Mouse (Mus musculus) adrenal gland, postnatal 25 days (tissue): ENCODE measurements around the gene Nadsyn1. TPM values are rescaled to one million over a fixed set of nuclear protein-coding genes. Genes with fewer than 3 reads are reported as not detected.
A peak's percentile ranks its signal among the peaks of the same experiment; 100 is the strongest.

Source experiments
- DNase-seq: peaks from one replicate; pipeline ENCODE4 v3.0.0; 2021; ENCODE audit warnings: mixed read lengths
- total RNA-seq: library from RNA; stranded (reverse); gene quantifications from 2 replicates; pipeline ENCODE4 v1.2.3, GENCODE M21; 2021

Gene Nadsyn1
- total RNA-seq, 1 experiment from 2014 or later = 16.7 TPM

GRCm38 (mm10) chr7:143801195-143802065 lies 21.2 kb downstream of the Nadsyn1 start:
- no peak for DNase-seq

GRCm38 (mm10) chr7:143800770-143801169 lies 21.9 kb downstream of the Nadsyn1 start:
- no peak for DNase-seq

- DNase-seq = no peak
Observed at GRCm38 (mm10) chr7:143798783-143799182, 23.9 kb downstream of the Nadsyn1 start.

DNA sequence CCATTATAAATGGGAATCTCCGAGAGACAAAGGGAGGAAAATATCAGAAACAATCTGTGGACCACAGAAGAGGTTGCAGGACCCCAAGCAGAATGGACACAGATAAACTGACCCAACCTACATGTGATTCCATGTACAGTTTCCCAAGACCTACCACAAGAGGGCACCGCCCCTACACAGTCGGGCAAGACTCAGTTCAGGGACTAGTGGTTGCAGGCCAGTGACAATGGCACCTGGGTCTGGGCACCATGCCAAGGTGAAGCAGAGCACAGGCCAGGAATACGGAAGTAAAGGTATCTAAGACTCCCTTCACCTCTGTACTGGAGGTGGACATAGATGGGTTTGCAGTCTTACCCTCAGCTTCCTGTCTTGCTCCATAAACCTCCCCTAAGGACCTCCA lies 29.5 kb downstream of the Nadsyn1 start:
- DNase-seq = peak; percentile 51

DNA sequence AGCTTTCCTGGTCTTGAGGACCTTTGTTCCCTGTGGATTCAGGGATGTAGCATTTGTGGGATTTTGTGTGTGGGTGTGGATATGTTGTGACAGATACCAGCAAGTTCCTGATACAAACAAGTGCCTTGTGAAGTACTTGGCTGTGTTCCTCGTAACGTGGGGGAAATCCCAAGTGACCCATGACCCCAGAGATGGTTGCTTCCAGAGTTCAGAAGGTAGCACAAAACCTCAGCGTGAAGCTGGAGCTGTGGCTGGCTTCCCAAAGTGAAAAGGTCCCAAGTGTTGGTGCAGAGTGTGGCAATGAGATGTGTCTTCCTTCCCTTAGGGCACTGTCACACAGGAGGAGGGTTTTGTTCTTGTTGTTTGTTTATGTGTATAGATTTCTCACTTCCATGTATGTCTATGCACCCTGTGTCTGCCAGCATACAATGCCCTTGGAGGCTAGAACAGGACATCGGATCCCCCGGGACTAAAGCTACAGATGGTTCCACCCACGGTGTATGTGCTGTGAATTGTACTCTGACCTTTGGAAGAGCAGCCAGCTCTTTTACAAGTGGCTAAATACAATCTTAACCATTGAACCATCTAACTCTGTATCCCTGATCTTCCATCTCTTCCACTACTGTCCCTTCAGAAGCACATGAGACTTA lies 30.2 kb downstream of the Nadsyn1 start:
- no peak for DNase-seq

GRCm38 (mm10) chr7:143783996-143784829 lies 38.4 kb downstream of the Nadsyn1 start, which contains the start of gene Mrgpre:
Gene Mrgpre, minus strand, starts transcription at chr7:143784500.
- peak; percentile 65 for DNase-seq

- DNase-seq = no peak
Observed at GRCm38 (mm10) chr7:143783378-143783995, 39.2 kb downstream of the Nadsyn1 start.

- DNase-seq = no peak
Observed at GRCm38 (mm10) chr7:143777375-143777774, 45.3 kb downstream of the Nadsyn1 start.

DNA sequence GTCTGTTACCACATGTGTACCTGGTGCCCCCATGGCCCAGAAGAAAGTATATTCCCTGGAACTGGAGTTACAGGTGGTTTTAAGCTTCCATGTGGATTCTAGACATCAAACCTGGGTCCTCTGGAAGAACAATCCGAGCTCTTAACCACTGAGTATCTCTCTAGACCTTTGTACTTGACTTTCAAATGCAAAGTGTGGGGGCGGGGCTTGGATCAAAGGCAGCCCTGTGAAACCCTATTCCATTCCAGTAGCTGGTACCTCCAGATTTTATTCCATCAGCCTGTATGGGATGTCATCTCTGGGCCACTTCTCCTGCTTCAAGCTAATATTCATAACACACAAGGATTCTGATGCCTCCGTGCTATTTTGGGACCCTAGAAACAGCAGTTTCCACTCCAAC lies 46.5 kb downstream of the Nadsyn1 start:
- DNase-seq = no peak

DNA sequence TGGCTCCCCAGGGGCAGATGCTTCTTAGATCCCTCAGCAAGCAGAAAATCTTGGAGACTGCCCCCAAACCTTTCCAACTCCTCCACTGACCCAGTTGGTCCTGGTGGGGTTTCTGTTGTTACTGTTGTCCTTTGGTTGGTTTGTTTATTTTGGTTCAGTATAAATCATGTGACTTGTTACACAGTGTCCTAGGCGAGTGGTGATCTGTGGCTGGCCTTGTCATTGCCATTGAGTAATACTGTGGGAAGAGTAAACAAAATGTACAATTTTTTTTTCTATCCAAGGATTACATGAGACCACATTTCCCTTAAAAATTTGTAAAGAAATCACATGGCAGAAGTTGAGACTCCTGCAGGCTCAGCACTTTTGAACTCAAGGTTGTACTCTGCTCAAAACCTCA lies 53.2 kb downstream of the Nadsyn1 start:
- DNase-seq = no peak

GRCm38 (mm10) chr7:143768267-143768666 lies 54.4 kb downstream of the Nadsyn1 start:
- no peak for DNase-seq

GRCm38 (mm10) chr7:143766893-143767292 lies 55.8 kb downstream of the Nadsyn1 start, which contains the start of gene Mrgprg:
Gene Mrgprg, minus strand, starts transcription at chr7:143766993.
- DNase-seq = no peak

GRCm38 (mm10) chr7:143764876-143765530 lies 57.6 kb downstream of the Nadsyn1 start:
- no peak for DNase-seq

DNA sequence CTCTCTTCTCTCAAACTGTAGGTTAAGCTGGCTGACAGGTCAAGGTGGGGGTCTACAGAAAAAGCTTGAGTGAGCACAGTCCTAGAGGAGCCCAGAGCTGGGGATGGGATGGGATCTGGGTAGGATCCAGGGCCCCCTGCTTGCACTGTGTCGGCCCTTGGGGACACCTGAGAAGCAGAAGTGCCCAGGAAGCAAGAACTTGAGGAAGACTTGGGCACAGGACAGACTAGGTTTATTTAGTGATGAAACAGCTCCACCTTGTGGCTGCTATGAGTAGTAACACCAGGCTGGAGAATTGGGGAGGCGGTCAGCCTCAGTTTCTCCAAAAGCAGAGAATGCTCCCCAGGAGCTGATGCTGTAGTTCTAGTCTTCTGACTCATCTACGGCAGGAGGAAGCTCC lies 58.9 kb downstream of the Nadsyn1 start:
- no peak for DNase-seq

GRCm38 (mm10) chr7:143758956-143759355 lies 63.7 kb downstream of the Nadsyn1 start:
- no peak for DNase-seq

DNA sequence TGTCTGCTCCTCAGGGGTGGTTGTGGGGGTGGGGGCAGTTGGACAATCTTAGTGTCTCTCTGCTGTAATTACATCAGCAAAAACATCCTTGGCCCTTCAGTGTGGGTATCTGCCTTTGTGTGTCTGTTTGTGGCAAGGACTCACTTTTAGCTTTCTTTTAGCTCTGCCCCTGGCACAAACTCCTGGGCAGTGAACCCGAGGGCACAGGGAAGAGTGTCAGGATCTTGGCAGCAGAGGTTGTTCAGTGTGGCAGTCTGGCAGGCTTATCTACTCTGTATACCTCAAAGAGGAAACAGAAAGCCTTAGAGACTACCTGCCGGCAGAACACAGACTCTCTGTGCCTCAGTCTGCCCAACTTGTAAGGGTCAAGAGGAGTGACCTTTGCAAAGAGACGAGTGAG lies 65.0 kb downstream of the Nadsyn1 start:
- DNase-seq = no peak

DNA sequence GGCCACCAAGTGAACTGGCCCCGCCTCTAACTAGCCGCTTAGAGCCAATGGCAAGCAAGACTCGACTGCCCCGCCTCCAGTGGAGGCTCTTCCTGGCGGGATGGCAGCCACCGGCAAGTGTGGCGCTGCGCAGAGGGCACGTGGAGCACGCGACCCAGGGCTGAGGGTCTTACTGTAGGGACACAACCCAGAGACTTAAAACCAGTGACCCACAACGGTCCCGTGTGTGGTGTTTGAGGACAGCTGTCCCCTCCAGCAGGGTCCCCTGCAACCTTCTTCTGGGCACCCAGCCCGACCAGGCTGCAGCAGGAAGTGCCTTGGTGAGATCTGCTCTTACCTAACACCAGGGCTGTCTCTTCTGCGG lies 65.6 kb downstream of the Nadsyn1 start:
- DNase-seq = peak; percentile 77

DNA sequence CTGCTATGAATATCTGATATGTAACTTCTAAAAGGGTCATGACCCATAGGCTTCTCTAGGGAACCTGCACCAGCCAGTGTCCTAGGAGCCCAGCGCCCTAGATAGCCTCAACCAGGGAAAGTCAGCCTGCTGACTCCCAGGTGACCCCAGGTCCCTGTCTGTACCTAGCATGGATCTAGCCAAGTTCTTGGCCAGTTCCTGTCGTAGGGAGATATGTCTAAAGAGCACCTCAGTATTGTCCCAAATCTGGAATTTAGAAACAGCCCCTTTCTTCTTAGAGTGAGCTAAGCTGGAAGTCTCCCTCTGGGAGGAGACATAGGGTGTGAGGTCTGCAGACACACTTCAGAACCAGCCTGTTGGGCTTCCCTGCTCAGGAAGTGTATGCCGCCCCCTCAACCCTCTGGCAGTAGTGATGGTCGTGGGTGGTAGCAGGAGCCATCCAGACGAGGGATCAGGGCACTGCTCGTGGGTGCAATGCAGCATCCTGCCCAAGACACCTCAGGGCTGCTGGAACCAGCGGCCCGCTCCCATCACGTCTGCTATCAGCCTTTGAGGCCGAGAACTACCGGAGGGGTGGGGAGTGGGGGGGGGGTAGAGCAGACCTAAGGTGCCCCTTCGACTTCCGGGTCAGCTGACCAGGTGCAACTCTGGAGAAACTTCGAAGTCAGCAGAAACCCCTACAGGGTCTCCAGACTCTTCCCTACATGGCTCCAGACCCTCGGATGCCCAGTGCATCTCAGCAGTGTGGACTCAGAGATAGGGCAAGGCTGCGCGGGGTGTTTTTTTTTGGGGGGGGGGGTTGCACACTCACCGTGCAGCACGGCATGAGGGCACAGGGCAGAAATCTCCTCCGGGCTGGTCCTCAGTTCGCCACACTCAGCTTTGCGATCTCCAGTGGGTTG lies 66.3 kb downstream of the Nadsyn1 start, which contains the start of gene Osbpl5:
Gene Osbpl5, minus strand, starts transcription at position 861 of the 902 bp plus-strand sequence.
- no peak for DNase-seq

DNA sequence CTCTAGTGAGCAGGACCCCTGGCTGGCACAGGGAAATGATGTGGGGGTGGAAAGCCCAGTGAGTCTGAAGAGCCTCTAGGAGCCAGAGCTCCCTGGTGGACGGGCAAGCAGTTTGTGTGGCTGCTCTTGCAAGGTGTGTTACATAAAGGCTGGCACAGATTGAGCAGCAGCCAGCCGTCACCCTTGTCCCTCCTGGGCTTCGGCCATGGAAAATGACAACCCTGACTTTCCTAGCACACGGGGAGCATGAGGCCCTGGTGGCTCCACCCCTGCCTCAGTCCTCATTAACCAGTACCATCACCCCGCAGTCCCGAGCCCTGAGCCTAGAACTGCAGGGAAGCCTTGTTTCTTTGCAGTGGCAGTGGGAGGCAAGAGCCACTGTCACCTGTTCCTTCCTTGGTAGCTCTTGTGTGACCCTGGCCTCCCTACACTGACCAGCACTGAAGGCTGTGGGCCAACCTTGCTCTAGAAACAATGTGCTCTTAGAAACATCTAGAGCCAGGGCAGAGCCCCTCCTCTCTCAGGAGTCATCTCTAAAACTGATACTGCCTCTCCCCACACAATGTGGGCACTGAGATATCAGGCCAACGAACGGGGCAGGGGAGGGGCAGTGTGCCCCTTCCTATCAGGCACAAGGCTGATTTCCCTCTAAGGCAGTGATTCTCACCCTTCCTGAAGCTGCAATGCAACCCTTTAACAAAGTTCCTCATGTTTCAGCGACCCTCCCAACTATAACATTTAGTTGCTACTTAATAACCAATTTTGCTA lies 67.1 kb downstream of the Nadsyn1 start:
- no peak for DNase-seq
